Mouse (Mus musculus): ENCODE measurements around the gene Skap2.

DNA sequence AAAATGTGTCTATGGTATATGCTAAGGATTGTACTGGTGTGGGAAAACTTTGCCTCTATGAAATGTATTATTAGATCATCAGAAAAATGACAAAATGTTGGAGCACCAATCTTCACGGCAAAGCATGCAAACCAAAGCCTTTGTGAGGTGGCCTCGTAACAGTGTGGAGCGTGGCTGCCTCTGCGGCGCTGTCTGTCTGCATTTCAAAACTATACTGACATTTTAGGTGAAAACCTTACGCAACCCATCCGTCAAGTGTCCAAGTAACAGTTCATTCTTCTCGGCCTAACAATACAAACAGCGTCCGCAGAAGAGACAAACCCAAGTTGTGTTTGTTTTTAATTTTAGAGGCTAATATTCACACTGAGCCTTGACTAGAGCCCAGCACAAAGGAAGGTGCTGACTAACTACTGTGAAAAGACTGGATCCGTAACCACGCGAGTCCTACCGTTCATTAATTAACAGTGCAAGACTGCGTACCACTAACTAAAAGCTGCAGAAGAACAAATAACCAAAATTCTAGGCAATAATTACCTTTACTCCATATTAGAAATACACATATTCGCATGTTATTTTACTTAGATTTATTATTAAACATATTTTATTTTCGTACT lies 130.0 kb downstream of the Skap2 start:
- TF ChIP-seq GATA1 (IDR thresholded peaks at IDR 0.05; ENCODE audit: borderline replicate concordance, low read length) (no peak), FLI1 (IDR thresholded peaks at IDR 0.05; ENCODE audit: low read length) (no peak)

Data from megakaryocyte, embryonic 14.5 days (primary cell).